Mouse (Mus musculus): ENCODE results near the gene Mob2. TPM values are rescaled to one million over a fixed set of nuclear protein-coding genes. Genes with fewer than 3 reads are reported as not detected.

Mob2 gene
- polyA plus RNA-seq, 1 experiment from 2014 or later = 64.3 TPM

DNA sequence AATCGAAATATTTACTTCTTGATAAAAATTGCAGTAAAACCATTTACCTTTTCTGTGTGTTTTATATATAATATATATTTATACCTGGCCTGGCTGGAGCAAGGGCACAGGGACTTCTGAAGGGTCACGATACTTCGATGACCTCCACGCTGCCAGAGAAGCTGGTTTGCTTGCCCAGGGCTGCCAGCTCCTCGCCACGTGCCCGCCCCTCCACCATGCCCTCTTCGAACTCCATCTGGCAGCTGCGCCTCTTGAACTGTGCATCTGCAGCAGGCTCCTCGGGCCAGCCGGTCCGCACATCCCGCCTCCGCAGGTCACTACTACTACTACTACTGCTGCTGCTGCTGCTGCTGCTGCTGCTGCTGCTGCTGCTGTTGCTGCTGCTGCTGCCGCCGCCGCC lies 20.9 kb upstream of the Mob2 start:
- WGBS = 26% methylated on average over 17 of the region's 17 CpGs
- H3K9me3 ChIP-seq (replicated peaks; ENCODE audit: low read length) = no peaks in the 10 kb centered on the region
- H3K27me3 ChIP-seq (ENCODE audit: insufficient read depth, low read length) = 0 out of 2 replicates have a peak, but pooled peaks cover 12% of the 10 kb centered on the region
- DNase-seq (ENCODE audit: low spot score) (no peak), ATAC-seq (replicated peaks; ENCODE audit: low FRiP score, low read depth) (no peak)
- peak overlapping the region; percentile 28; the same call in 1 of the 2 replicates for H3K9ac ChIP-seq (ENCODE audit: low read depth, low read length)
- H3K36me3 ChIP-seq (ENCODE audit: insufficient read depth, low read length) = no peaks in the 10 kb centered on the region
- H3K4me2 ChIP-seq (ENCODE audit: low read length) = peak overlapping the region; percentile 53
- no peaks in the 10 kb centered on the region for H3K4me1 ChIP-seq (replicated peaks; ENCODE audit: insufficient read depth, low read length)
- no peak overlapping the region for H3K27ac ChIP-seq
- no peak overlapping the region for H3K4me3 ChIP-seq (replicated peaks; ENCODE audit: low read depth, low read length)
- no peak for TF ChIP-seq CTCF (IDR thresholded peaks at IDR 0.05; ENCODE audit: low read depth)

DNA sequence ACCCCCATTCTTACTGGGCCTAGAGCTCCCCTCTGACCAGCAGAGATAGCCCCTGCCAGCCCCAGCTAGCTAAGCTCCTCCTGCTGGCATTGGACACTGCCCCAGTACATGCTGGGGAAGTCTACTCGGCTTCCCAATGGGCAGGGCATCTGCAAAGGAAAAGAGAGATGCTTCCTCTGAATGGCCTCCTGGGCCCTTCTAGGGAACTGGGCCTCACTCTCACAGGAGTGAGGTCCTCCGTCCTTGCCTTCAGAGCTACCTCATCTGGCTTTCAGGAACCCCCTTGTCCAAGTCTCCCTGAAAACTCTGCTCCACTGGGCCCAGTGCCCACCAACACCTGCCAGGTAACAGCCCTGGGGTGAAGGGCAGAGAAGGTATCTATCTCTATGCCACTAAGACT lies 20.0 kb upstream of the Mob2 start:
- H3K27me3 ChIP-seq (ENCODE audit: insufficient read depth, low read length) = 0 out of 2 replicates have a peak, but pooled peaks cover 12% of the 10 kb centered on the region
- WGBS = 74% methylated on average over 2 of the region's 2 CpGs
- no peak overlapping the region for H3K4me2 ChIP-seq (ENCODE audit: low read length)

DNA sequence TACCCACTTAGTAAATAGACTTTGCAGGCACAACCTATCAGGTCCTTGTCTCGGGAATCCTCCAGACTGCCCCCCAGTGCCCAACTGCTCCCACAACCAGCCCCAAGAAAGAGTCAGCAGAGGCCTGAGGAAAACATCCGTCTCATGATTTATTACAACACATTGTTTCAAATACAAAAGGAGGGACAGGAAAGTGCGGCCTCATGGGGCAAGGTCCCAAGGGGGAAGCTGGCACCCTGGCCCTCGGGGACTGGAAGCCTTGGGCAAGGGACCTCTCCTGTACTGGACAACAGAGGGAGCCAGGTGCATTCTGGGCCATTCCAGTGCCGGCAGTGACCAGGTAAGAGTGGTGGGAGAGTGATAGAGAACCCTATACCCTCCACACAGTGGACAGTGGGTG lies 18.5 kb upstream of the Mob2 start:
- Histone ChIP-seq H3K4me2 (ENCODE audit: low read length) (no peak overlapping the region), H3K36me3 (ENCODE audit: insufficient read depth, low read length) (no peaks in the 10 kb centered on the region), H3K9ac (ENCODE audit: low read depth, low read length) (no peak overlapping the region), H3K27ac (no peak overlapping the region), H3K9me3 (replicated peaks; ENCODE audit: low read length) (no peaks in the 10 kb centered on the region), H3K4me1 (replicated peaks; ENCODE audit: insufficient read depth, low read length) (no peaks in the 10 kb centered on the region), H3K27me3 (ENCODE audit: insufficient read depth, low read length) (peaks cover 12% of the 10 kb centered on the region; the same call in 1 of the 2 replicates), H3K4me3 (replicated peaks; ENCODE audit: low read depth, low read length) (no peak overlapping the region)
- WGBS = 46% methylated on average over 5 of the region's 5 CpGs
- DNase-seq (ENCODE audit: low spot score) = no peak
- no peak for TF ChIP-seq CTCF (IDR thresholded peaks at IDR 0.05; ENCODE audit: low read depth)
- no peak for ATAC-seq (replicated peaks; ENCODE audit: low FRiP score, low read depth)

More for the DNA sequence above, 20.0 kb upstream of the Mob2 start:
- Histone ChIP-seq H3K4me3 (replicated peaks; ENCODE audit: low read depth, low read length) (no peak overlapping the region), H3K27ac (no peak overlapping the region), H3K9me3 (replicated peaks; ENCODE audit: low read length) (no peaks in the 10 kb centered on the region), H3K36me3 (ENCODE audit: insufficient read depth, low read length) (no peaks in the 10 kb centered on the region), H3K4me1 (replicated peaks; ENCODE audit: insufficient read depth, low read length) (no peaks in the 10 kb centered on the region), H3K9ac (ENCODE audit: low read depth, low read length) (no peak overlapping the region)
- TF ChIP-seq CTCF (IDR thresholded peaks at IDR 0.05; ENCODE audit: low read depth) = no peak
- DNase-seq (ENCODE audit: low spot score) (no peak), ATAC-seq (replicated peaks; ENCODE audit: low FRiP score, low read depth) (no peak)

DNA sequence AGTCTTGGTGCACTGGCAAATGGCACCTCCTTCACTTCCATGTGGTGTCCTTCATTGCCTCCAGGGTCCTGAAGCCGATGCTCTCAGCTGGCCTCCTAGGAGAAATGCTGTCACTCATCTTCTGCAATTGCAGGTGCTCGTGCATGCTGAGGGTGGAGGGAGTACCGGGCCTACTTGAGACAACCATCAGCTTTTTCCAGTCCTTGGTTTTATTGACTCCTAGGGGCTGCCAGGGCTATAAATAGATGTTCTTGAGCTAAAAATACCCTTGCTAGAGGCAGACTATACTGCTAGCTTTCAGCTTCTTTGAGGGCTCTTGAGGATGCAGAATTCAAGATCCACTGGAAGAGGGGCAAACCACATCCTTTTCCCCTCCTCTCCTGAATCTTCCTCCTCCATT lies 16.3 kb upstream of the Mob2 start:
- no peaks in the 10 kb centered on the region for H3K9me3 ChIP-seq (replicated peaks; ENCODE audit: low read length)
- no peak overlapping the region for H3K4me3 ChIP-seq (replicated peaks; ENCODE audit: low read depth, low read length)
- H3K36me3 ChIP-seq (ENCODE audit: insufficient read depth, low read length) = no peaks in the 10 kb centered on the region
- no peak for DNase-seq (ENCODE audit: low spot score)
- no peak overlapping the region for H3K9ac ChIP-seq (ENCODE audit: low read depth, low read length)
- no peak for TF ChIP-seq CTCF (IDR thresholded peaks at IDR 0.05; ENCODE audit: low read depth)
- 53% methylated on average over 3 of the region's 3 CpGs for WGBS
- ATAC-seq (replicated peaks; ENCODE audit: low FRiP score, low read depth) = no peak
- no peaks in the 10 kb centered on the region for H3K4me1 ChIP-seq (replicated peaks; ENCODE audit: insufficient read depth, low read length)
- H3K27ac ChIP-seq = no peak overlapping the region
- no peak overlapping the region for H3K4me2 ChIP-seq (ENCODE audit: low read length)
- peaks cover 4% of the 10 kb centered on the region; the same call in 1 of the 2 replicates for H3K27me3 ChIP-seq (ENCODE audit: insufficient read depth, low read length)

DNA sequence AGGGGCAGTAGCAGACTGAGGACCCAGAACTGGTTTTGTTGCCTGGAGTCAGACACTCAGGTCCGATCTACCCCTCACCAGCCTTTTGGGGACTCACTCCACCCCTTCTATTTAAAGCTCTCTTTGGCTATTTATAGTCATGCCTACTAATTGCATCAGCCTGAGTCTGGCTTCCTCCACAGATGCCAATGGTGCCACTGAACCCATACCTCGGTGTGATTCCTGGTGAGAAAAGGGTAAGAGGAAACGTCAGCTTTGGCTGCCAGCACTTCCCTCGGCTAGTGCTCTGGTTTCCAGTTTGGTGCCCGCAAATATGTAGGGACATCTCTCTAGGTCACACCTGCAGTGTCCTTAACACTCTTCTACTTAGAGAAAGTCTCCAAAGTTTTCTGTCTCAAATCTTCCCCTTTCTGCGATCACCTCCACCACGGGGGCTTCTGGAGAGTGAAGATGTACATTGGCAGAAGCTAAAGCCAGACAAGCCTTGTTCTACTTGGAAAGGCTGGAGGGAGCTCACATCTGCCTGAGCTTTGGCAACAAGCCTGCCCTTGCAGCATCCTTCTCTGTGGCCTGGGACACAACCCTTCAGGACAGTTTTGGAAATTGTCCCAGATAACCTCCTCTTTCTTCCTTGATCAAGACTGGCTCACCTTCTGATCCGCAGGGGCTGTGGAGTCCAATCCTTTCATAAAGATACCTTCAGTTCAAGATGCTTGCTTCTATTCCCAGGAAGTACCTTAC lies 13.5 kb upstream of the Mob2 start:
- no peak overlapping the region for H3K27ac ChIP-seq
- no peak overlapping the region for H3K4me3 ChIP-seq (replicated peaks; ENCODE audit: low read depth, low read length)
- H3K9ac ChIP-seq (ENCODE audit: low read depth, low read length) = no peak overlapping the region
- 68% methylated on average over 8 of the region's 8 CpGs for WGBS
- no peaks in the 10 kb centered on the region for H3K4me1 ChIP-seq (replicated peaks; ENCODE audit: insufficient read depth, low read length)
- H3K9me3 ChIP-seq (replicated peaks; ENCODE audit: low read length) = no peaks in the 10 kb centered on the region
- no peak overlapping the region for H3K4me2 ChIP-seq (ENCODE audit: low read length)
- no peaks in the 10 kb centered on the region; the same call in 1 of the 2 replicates for H3K27me3 ChIP-seq (ENCODE audit: insufficient read depth, low read length)
- DNase-seq (ENCODE audit: low spot score) (no peak), ATAC-seq (replicated peaks; ENCODE audit: low FRiP score, low read depth) (no peak)
- TF ChIP-seq CTCF (IDR thresholded peaks at IDR 0.05; ENCODE audit: low read depth) = no peak
- H3K36me3 ChIP-seq (ENCODE audit: insufficient read depth, low read length) = no peaks in the 10 kb centered on the region

DNA sequence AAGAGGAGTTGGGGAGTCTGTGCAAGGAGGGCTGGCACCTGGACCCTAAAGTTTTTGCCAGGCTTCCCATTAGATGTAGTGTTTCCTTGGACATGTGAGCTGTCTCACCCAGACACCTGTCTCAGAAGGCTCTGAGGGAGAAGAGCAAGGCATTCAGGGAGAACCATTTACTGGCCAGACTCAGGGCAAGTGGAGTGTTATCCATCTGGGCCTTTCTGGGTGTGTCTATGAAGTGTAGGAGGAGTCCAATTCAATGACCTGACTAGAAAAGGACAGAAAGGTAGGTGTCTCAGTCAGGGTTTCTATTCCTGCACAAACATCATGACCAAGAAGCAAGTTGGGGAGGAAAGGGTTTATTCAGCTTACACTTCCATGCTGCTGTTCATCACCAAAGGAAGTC lies 10.9 kb upstream of the Mob2 start:
- ATAC-seq (replicated peaks; ENCODE audit: low FRiP score, low read depth) (no peak), DNase-seq (ENCODE audit: low spot score) (no peak)
- H3K9me3 ChIP-seq (replicated peaks; ENCODE audit: low read length) = no peaks in the 10 kb centered on the region
- no peaks in the 10 kb centered on the region; the same call in 1 of the 2 replicates for H3K27me3 ChIP-seq (ENCODE audit: insufficient read depth, low read length)
- no peak overlapping the region for H3K27ac ChIP-seq
- no peak overlapping the region for H3K4me3 ChIP-seq (replicated peaks; ENCODE audit: low read depth, low read length)
- H3K4me1 ChIP-seq (replicated peaks; ENCODE audit: insufficient read depth, low read length) = no peaks in the 10 kb centered on the region
- no peak overlapping the region for H3K9ac ChIP-seq (ENCODE audit: low read depth, low read length)
- no peaks in the 10 kb centered on the region for H3K36me3 ChIP-seq (ENCODE audit: insufficient read depth, low read length)
- no peak overlapping the region for H3K4me2 ChIP-seq (ENCODE audit: low read length)
- no peak for TF ChIP-seq CTCF (IDR thresholded peaks at IDR 0.05; ENCODE audit: low read depth)
